Mouse (Mus musculus) liver, embryonic 14.5 days (tissue): ENCODE measurements around the gene Anks1. TPM values are rescaled to one million over a fixed set of nuclear protein-coding genes. Genes with fewer than 3 reads are reported as not detected.

Experiments used
- ATAC-seq: fragments of 200-750 bp; cut with Nextera tagmentation; 2 replicates; pipeline ENCODE4 v1.8.0; 2017; ENCODE audit warnings: moderate number of reproducible peaks, mild to moderate bottlenecking, moderate library complexity; ENCODE audit not compliant: insufficient read depth
- DNase-seq, 3 experiments: peaks; one replicate each; pipeline ENCODE4 v3.0.0-alpha.2; 2012 to 2013; ENCODE audit warnings: low read depth in 3 of 3, low spot score in 3 of 3
- H3K27ac ChIP-seq: fragments of 300-500 bp; sonication (generic); 2 replicates; pipeline ENCODE4 v1.5.1; 2014; ENCODE audit warnings: moderate library complexity, mild to moderate bottlenecking, control low read depth, inconsistent platforms
- H3K27me3 ChIP-seq: fragments of 300-500 bp; sonication (generic); 2 replicates; pipeline ENCODE4 v1.6.1; 2014; ENCODE audit warnings: mild to moderate bottlenecking, low read length, moderate library complexity; ENCODE audit not compliant: control insufficient read depth, insufficient read depth
- H3K36me3 ChIP-seq: fragments of 300-500 bp; sonication (generic); replicated peaks from 2 replicates; pipeline ENCODE4 v1.6.1; 2014; ENCODE audit warnings: low read depth; ENCODE audit not compliant: control insufficient read depth, insufficient read depth
- H3K4me1 ChIP-seq, 2 experiments: fragments of 200-500 bp in 1 of 2; fragments of 300-500 bp in 1 of 2; sonication (generic) in 1 of 2; replicated peaks; 2 replicates each; pipeline ENCODE4 v1.6.1; 2012 to 2014; ENCODE audit warnings: antibody characterized with exemption in 1 of 2, inconsistent platforms in 1 of 2, low read length in 1 of 2; ENCODE audit not compliant: control insufficient read depth in 2 of 2, insufficient read depth in 2 of 2
- H3K4me2 ChIP-seq: fragments of 300-500 bp; sonication (generic); 2 replicates; pipeline ENCODE4 v1.6.1; 2014; ENCODE audit warnings: low read depth, mild to moderate bottlenecking, control low read depth, moderate library complexity
- H3K4me3 ChIP-seq, 2 experiments: fragments of 200-500 bp in 1 of 2; fragments of 300-500 bp in 1 of 2; sonication (generic) in 1 of 2; 2 replicates each; pipeline ENCODE4 v1.5.1; 2012 to 2014; ENCODE audit warnings: low read depth in 2 of 2, low read length in 2 of 2, mild to moderate bottlenecking in 2 of 2, control low read depth in 1 of 2, inconsistent platforms in 1 of 2, moderate library complexity in 1 of 2; ENCODE audit not compliant: insufficient read depth in 1 of 2
- H3K9ac ChIP-seq: fragments of 300-500 bp; sonication (generic); replicated peaks from 2 replicates; pipeline ENCODE4 v1.6.1; 2014; ENCODE audit warnings: mild to moderate bottlenecking, control low read depth, moderate library complexity
- H3K9me3 ChIP-seq: fragments of 300-500 bp; sonication (generic); 2 replicates; pipeline ENCODE4 v1.6.1; 2016; ENCODE audit warnings: low read length, mixed read lengths; ENCODE audit not compliant: control insufficient read depth
- CTCF ChIP-seq: IDR thresholded peaks from 2 replicates; pipeline ENCODE4 v1.5.1; 2016; ENCODE audit warnings: antibody characterized with exemption, low read depth, control low read depth
- EP300 ChIP-seq: IDR thresholded peaks from 2 replicates; pipeline ENCODE4 v1.6.1; 2016; ENCODE audit warnings: antibody characterized with exemption, low read depth
- WGBS: fragments of 180-500 bp; shearing (Covaris S2); extraction: QIAGEN DNeasy Blood & Tissue Kit; methylation state at CpG from one replicate; pipeline ENCODE4 v1.1.7; 2014; ENCODE audit not compliant: insufficient replicate concordance; 5-methylcytosine and 5-hydroxymethylcytosine counted together
- polyA plus RNA-seq, 2 experiments: library from polyadenylated mRNA; depleted of rRNA in 1 of 2; stranded (reverse) in 1 of 2; unstranded in 1 of 2; fragments of >200 nt; fragmentation: Nextera tagmentation in 1 of 2; extraction: Ambion mirVana in 1 of 2; gene quantifications; 2 replicates each; pipeline versions ENCODE4 v1.2.1 to v1.2.3; 2012 to 2014

Gene Anks1
- polyA plus RNA-seq, 2 experiments, result 2.4 to 5.3 TPM

DNA sequence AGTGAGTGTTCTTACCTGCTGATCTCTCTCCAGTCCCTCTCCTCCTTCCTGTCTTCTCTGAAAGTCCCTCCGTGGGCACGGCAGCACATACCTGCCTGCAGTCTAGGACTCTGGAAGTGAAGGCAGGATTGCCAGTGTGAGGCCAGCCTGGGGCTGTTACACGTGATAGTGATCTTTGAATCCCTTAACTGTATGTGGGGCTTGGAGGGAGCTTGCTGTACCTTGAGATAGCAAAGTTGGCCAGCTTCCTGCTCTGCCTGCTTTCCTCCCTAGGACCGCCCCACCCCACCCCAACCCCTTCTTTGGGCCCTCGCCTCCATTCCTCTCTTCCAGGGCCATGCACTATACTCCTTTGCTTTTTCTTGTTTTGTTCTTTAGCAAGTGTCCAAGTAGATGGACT, 34.6 kb upstream of the Anks1 start:
- peak overlapping the region; percentile 53 for H3K4me2 ChIP-seq
- DNase-seq (peak in 1 of 3 experiments; percentile 45), ATAC-seq (peak; percentile 87)
- 14% methylated on average over 5 of the region's 5 CpGs for WGBS
- H3K9ac ChIP-seq, result peak overlapping the region; percentile 16; the same call in 1 of the 2 replicates
- TF ChIP-seq CTCF (no peak), EP300 (peak; percentile 52)
- H3K36me3 ChIP-seq, result no peaks in the 10 kb centered on the region; the same call in 1 of the 2 replicates
- no peak overlapping the region for H3K4me3 ChIP-seq
- H3K9me3 ChIP-seq, result no peaks in the 10 kb centered on the region
- H3K27me3 ChIP-seq, result no peaks in the 10 kb centered on the region
- H3K4me1 ChIP-seq, result peaks cover 17% of the 10 kb centered on the region in 2 experiments
- peak overlapping the region; percentile 25 for H3K27ac ChIP-seq

DNA sequence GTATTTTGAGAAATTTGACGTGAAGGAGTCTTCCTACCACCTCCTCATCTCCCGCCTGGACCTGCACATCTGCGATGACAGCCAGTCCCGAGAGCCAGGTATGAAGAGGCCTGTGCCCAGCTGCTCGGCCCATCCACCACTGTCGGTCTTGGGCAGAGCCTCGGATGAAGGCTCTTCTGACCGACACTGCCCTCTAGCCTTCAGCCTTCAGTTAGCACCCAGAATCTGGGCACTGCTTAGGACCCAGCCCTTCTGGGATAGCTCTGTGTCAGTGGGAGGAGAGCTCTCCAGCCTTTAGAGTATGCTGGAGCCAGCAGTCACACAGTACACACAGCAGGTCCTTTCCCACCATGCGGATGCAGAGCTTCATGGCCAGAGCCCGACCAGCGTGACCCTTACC, 27.6 kb upstream of the Anks1 start:
- Histone ChIP-seq H3K4me3 (no peak overlapping the region), H3K4me2 (no peak overlapping the region), H3K27ac (no peak overlapping the region), H3K9ac (no peak overlapping the region), H3K36me3 (peaks cover 9% of the 10 kb centered on the region; the same call in 1 of the 2 replicates), H3K4me1 (no peaks in the 10 kb centered on the region), H3K9me3 (no peaks in the 10 kb centered on the region), H3K27me3 (no peaks in the 10 kb centered on the region)
- ATAC-seq (no peak), DNase-seq (no peak)
- TF ChIP-seq EP300 (no peak), CTCF (peak; percentile 65)
- WGBS, result 76% methylated on average over 11 of the region's 11 CpGs

DNA sequence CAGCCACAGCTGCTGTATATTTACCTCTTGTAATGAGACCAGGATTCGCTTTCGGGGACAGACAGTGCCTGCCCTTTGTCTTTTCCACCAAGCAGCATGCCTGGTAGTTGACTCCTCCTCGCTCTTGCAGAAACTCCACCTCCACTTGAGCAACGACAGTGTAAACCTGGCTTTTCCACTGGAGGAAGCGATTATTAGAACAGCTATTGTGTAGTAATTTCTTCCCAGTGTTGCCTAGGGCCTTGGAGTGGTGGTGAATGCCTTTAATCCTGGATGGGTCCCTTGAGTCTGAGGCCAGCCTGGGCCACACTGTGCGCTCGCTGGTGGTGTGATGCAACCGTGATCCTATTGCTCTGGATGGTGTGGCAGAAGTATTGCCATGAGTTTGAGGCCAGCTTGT, 26.0 kb upstream of the Anks1 start:
- Histone ChIP-seq H3K27ac (no peak overlapping the region), H3K9me3 (no peaks in the 10 kb centered on the region), H3K9ac (no peak overlapping the region), H3K4me1 (no peaks in the 10 kb centered on the region), H3K4me2 (no peak overlapping the region), H3K27me3 (no peaks in the 10 kb centered on the region), H3K36me3 (peaks cover 11% of the 10 kb centered on the region; the same call in 1 of the 2 replicates), H3K4me3 (no peak overlapping the region)
- TF ChIP-seq CTCF (no peak), EP300 (no peak)
- ATAC-seq (no peak), DNase-seq (no peak)
- WGBS, result 81% methylated on average over 8 of the region's 8 CpGs

DNA sequence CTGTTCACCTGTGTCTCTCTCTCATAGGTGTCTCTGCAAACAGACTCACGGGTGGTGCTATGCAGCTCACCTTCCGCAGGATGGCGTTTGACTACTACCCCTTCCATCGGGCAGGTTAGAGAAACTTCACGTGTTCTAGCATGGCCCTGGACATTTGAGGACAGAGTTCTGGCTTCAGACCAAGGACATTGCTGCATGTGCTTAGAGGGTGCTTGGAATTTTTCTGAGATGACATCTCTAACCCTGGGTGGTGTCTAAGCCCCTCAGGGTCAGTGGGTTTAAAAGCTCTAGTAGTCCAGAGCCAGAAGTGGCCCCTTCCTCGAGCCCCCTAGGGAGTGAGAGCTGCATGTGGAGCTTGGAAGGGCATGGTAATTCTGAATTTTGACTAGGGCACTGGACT, 25.1 kb upstream of the Anks1 start:
- H3K4me1 ChIP-seq, result no peaks in the 10 kb centered on the region
- no peaks in the 10 kb centered on the region for H3K27me3 ChIP-seq
- H3K9me3 ChIP-seq, result no peaks in the 10 kb centered on the region
- H3K27ac ChIP-seq, result no peak overlapping the region
- H3K36me3 ChIP-seq, result peaks cover 11% of the 10 kb centered on the region; the same call in 1 of the 2 replicates
- TF ChIP-seq EP300 (no peak), CTCF (no peak)
- WGBS, result 76% methylated on average over 6 of the region's 6 CpGs
- ATAC-seq (no peak), DNase-seq (no peak)
- no peak overlapping the region for H3K4me3 ChIP-seq
- H3K4me2 ChIP-seq, result no peak overlapping the region
- no peak overlapping the region for H3K9ac ChIP-seq

DNA sequence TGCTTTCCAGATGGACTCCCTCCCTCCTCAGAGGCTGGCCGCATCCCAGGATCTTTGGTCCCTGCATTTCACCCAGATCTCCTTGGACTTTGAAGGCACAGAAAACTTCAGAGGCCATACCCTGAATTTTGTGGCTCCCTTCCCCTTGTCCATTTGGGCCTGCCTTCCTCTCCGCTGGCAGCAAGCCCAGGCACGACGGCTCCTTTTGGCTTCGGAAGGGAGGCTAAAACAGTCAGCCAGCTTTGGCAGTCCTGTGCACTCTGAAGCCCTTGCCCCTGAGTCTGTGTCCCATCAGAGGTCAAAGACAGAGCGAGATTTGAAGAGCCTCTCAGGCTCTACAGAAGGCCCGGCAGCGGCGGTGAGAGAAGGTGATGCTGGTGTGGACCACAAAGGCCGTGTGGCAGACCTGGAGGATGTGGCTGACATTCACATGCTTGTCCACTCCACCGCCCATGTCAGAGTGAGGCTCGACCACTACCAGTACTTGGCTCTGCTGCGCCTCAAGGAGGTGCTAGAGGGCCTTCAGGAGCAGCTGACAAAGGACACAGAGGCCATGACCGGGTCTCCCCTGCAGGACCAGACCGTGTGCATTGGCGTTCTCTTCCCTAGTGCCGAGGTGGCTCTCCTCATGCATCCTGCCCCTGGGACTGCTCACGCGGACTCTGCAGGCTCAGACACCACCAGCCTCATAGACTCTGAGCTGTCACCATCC, 22.5 kb upstream of the Anks1 start:
- Histone ChIP-seq H3K27ac (no peak overlapping the region), H3K9me3 (no peaks in the 10 kb centered on the region), H3K27me3 (no peaks in the 10 kb centered on the region), H3K4me2 (no peak overlapping the region), H3K4me3 (no peak overlapping the region), H3K9ac (no peak overlapping the region), H3K36me3 (peaks cover 9% of the 10 kb centered on the region; the same call in 1 of the 2 replicates), H3K4me1 (no peaks in the 10 kb centered on the region)
- ATAC-seq, result no peak
- WGBS, result 82% methylated on average over 19 of the region's 19 CpGs
- TF ChIP-seq EP300, result no peak
- peak; percentile 47; the same call in 1 of the 2 replicates for TF ChIP-seq CTCF
- DNase-seq, result no peak
